Mouse (Mus musculus) cerebellum, postnatal 25 days (tissue): ENCODE measurements around the gene 9130019O22Rik.
"Not testable (repeated sequence)": the region's sequence is repeated elsewhere in the genome, so short reads cannot be mapped to it uniquely, and the experiment has no call there.

Experiments
- DNase-seq, 2 experiments: peaks; one replicate each; pipeline ENCODE4 v3.0.0; 2021; ENCODE audit warnings: mixed read lengths in 2 of 2

Gene 9130019O22Rik

GRCm38 (mm10) chr7:127386641-127387392, at the start of gene 9130019O22Rik:
Gene 9130019O22Rik, minus strand, starts transcription at chr7:127387166.
- DNase-seq, result peak; percentile 88 to 96

- no peak for DNase-seq
Observed at GRCm38 (mm10) chr7:127435206-127435605, 48.2 kb upstream of the 9130019O22Rik start.

- no peak for DNase-seq
Observed at GRCm38 (mm10) chr7:127426354-127426753, 39.4 kb upstream of the 9130019O22Rik start.

- DNase-seq, result no peak
Observed at GRCm38 (mm10) chr7:127425911-127426310, 38.9 kb upstream of the 9130019O22Rik start.

- no peak for DNase-seq
Observed at GRCm38 (mm10) chr7:127425291-127425690, 38.3 kb upstream of the 9130019O22Rik start.

GRCm38 (mm10) chr7:127422247-127422646, 35.3 kb upstream of the 9130019O22Rik start:
- DNase-seq, result peak in 1 of 2 experiments; percentile 67

GRCm38 (mm10) chr7:127421388-127422191, 34.6 kb upstream of the 9130019O22Rik start, which contains the start of gene Zfp688:
Gene Zfp688, minus strand, starts transcription at chr7:127422068.
- DNase-seq, result peak; percentile 92 to 96

GRCm38 (mm10) chr7:127411418-127411817, 24.5 kb upstream of the 9130019O22Rik start:
- no peak for DNase-seq

GRCm38 (mm10) chr7:127406002-127406987, 19.3 kb upstream of the 9130019O22Rik start, which contains the start of gene Zfp764:
Gene Zfp764, minus strand, starts transcription at chr7:127406822.
- DNase-seq, result peak; percentile 88 to 93

GRCm38 (mm10) chr7:127404101-127404500, 17.1 kb upstream of the 9130019O22Rik start:
- DNase-seq, result not testable (repeated sequence)

- no peak for DNase-seq
Observed at GRCm38 (mm10) chr7:127402980-127403379, 16.0 kb upstream of the 9130019O22Rik start.

GRCm38 (mm10) chr7:127400355-127400754, 13.4 kb upstream of the 9130019O22Rik start:
- DNase-seq, result no peak

- DNase-seq, result no peak
Observed at GRCm38 (mm10) chr7:127393944-127394333, 7.0 kb upstream of the 9130019O22Rik start.

- DNase-seq, result peak; percentile 96 to 98
Observed at GRCm38 (mm10) chr7:127393157-127393943, 6.4 kb upstream of the 9130019O22Rik start, which contains the start of gene E430018J23Rik. Gene E430018J23Rik, minus strand, starts transcription at chr7:127393629.

GRCm38 (mm10) chr7:127392251-127392824, 5.4 kb upstream of the 9130019O22Rik start:
- no peak for DNase-seq

- DNase-seq, result no peak
Observed at GRCm38 (mm10) chr7:127391538-127391937, 4.6 kb upstream of the 9130019O22Rik start.

GRCm38 (mm10) chr7:127390306-127390705, 3.3 kb upstream of the 9130019O22Rik start:
- DNase-seq, result no peak

- DNase-seq, result not testable (repeated sequence)
Observed at GRCm38 (mm10) chr7:127388201-127388600, 1.2 kb upstream of the 9130019O22Rik start.

- not testable (repeated sequence) for DNase-seq
Observed at GRCm38 (mm10) chr7:127385560-127385959, 1.4 kb downstream of the 9130019O22Rik start.

GRCm38 (mm10) chr7:127378310-127378921, 8.6 kb downstream of the 9130019O22Rik start:
- DNase-seq, result no peak
